8 mouse cellular contexts compared by ENCODE assay signal in genomic region chr7:119894818-119895544, GRCm38 (mm10). TPM values are rescaled to one million over a fixed set of nuclear protein-coding genes. Genes with fewer than 3 reads are reported as not detected.
DNase-seq lines count a peak whose midpoint lies in the region; ATAC-seq and TF ChIP-seq lines count a peak whose summit lies in the region.

No protein-coding gene starts in this region.

- WGBS in lung, postnatal 0 days, result under 1% methylated on average over 15 of the region's 15 CpGs
- under 1% methylated on average over 15 of the region's 15 CpGs for WGBS in embryonic facial prominence, embryonic 13.5 days
- WGBS in intestine, embryonic 15.5 days, result under 1% methylated on average over 15 of the region's 15 CpGs

- H3K9ac ChIP-seq in lung, postnatal 0 days (replicated peaks; ENCODE audit: low read depth), result peak overlapping the region; percentile 67
- H3K9ac ChIP-seq in embryonic facial prominence, embryonic 13.5 days, result peak overlapping the region; percentile 91
- H3K9ac ChIP-seq in intestine, embryonic 15.5 days, result peak overlapping the region; percentile 86

- TF ChIP-seq EP300 in lung, postnatal 0 days (IDR thresholded peaks at IDR 0.05), result no peak

- peak overlapping the region; percentile 92 for H3K4me2 ChIP-seq in lung, postnatal 0 days (replicated peaks; ENCODE audit: low read depth, low read length)
- H3K4me2 ChIP-seq in embryonic facial prominence, embryonic 13.5 days, result peak overlapping the region; percentile 81
- H3K4me2 ChIP-seq in intestine, embryonic 15.5 days (replicated peaks), result peak overlapping the region; percentile 74

- H3K36me3 ChIP-seq in lung, postnatal 0 days (ENCODE audit: insufficient read depth, low read length), result no peaks in the 10 kb centered on the region
- no peaks in the 10 kb centered on the region for H3K36me3 ChIP-seq in embryonic facial prominence, embryonic 13.5 days
- H3K36me3 ChIP-seq in intestine, embryonic 15.5 days, result no peaks in the 10 kb centered on the region

- peak overlapping the region; percentile 75 for H3K4me3 ChIP-seq in lung, postnatal 0 days (ENCODE audit: low read depth, low read length)
- peak overlapping the region; percentile 79 for H3K4me3 ChIP-seq in embryonic facial prominence, embryonic 13.5 days
- peak overlapping the region; percentile 70 for H3K4me3 ChIP-seq in intestine, embryonic 15.5 days (replicated peaks)

- peak; percentile 25 to 40 for DNase-seq in adrenal gland, adult 18-20 months (ENCODE audit: low spot score in 2 of 2)
- DNase-seq in adrenal gland, postnatal 36 days, result no peak
- peak; percentile 37 for DNase-seq in lung, postnatal 0 days (ENCODE audit: low spot score)
- no peak for DNase-seq in lung, postnatal 14 days
- peak; percentile 13 for DNase-seq in lung, postnatal 36 days
- no peak for DNase-seq in yolk sac, embryonic 10.5 days (ENCODE audit: low spot score)

- H3K27me3 ChIP-seq in lung, postnatal 0 days (replicated peaks; ENCODE audit: insufficient read depth, low read length), result no peaks in the 10 kb centered on the region
- H3K27me3 ChIP-seq in embryonic facial prominence, embryonic 13.5 days, result no peaks in the 10 kb centered on the region
- no peaks in the 10 kb centered on the region for H3K27me3 ChIP-seq in intestine, embryonic 15.5 days (replicated peaks)

- H3K4me1 ChIP-seq in lung, postnatal 0 days (ENCODE audit: insufficient read depth, low read depth, low read length), result peaks cover 4% of the 10 kb centered on the region
- H3K4me1 ChIP-seq in embryonic facial prominence, embryonic 13.5 days, result peaks cover 17% of the 10 kb centered on the region
- H3K4me1 ChIP-seq in intestine, embryonic 15.5 days (replicated peaks), result 0 out of 2 replicates have a peak, but pooled peaks cover 5% of the 10 kb centered on the region

- H3K27ac ChIP-seq in lung, postnatal 0 days (ENCODE audit: low read length), result peak overlapping the region; percentile 94
- peak overlapping the region; percentile 98 for H3K27ac ChIP-seq in embryonic facial prominence, embryonic 13.5 days
- H3K27ac ChIP-seq in intestine, embryonic 15.5 days, result peak overlapping the region; percentile 77

- no peaks in the 10 kb centered on the region for H3K9me3 ChIP-seq in lung, postnatal 0 days (ENCODE audit: low read length)
- no peaks in the 10 kb centered on the region for H3K9me3 ChIP-seq in embryonic facial prominence, embryonic 13.5 days
- H3K9me3 ChIP-seq in intestine, embryonic 15.5 days, result no peaks in the 10 kb centered on the region

- TF ChIP-seq CTCF in lung, postnatal 0 days (IDR thresholded peaks at IDR 0.05), result no peak

- ATAC-seq in lung, postnatal 0 days, result no peak; the same call in 1 of the 2 replicates
- no peak; the same call in 1 of the 2 replicates for ATAC-seq in embryonic facial prominence, embryonic 13.5 days (ENCODE audit: insufficient number of reproducible peaks, insufficient read depth, low FRiP score, low TSS enrichment, low read depth)
- peak; percentile 56 for ATAC-seq in intestine, embryonic 15.5 days

RNA-seq across cellular contexts. Expression of gene Lyrm1, which starts 0.7 kb away (rescaled TPM):
- total RNA-seq in adrenal gland, adult 18-20 months (2021), result 1 to 10 TPM; 7.4 to 8.9 TPM
- total RNA-seq in adrenal gland, postnatal 36 days (2021), result 1 to 10 TPM; 6.4 to 7.3 TPM
- 7.4 and 7.7 TPM in 2 replicates for polyA plus RNA-seq in lung, postnatal 0 days (2015; fragmentation: Nextera tagmentation; extraction: Ambion mirVana)
- polyA plus RNA-seq in embryonic facial prominence, embryonic 13.5 days (2015; fragmentation: Nextera tagmentation; extraction: Ambion mirVana), result 10.6 and 12.4 TPM in 2 replicates
- 8.1 and 9.5 TPM in 2 replicates for polyA plus RNA-seq in intestine, embryonic 15.5 days (2015; fragmentation: Nextera tagmentation; extraction: Ambion mirVana)

RNA-seq across cellular contexts. Expression of gene Dcun1d3, which starts 1.1 kb away (rescaled TPM):
- total RNA-seq in adrenal gland, adult 18-20 months (2021), result 10 to 100 TPM; 39.2 to 43.1 TPM
- total RNA-seq in adrenal gland, postnatal 36 days (2021), result 10 to 100 TPM; 27.5 to 36.6 TPM
- polyA plus RNA-seq in lung, postnatal 0 days (2015; fragmentation: Nextera tagmentation; extraction: Ambion mirVana), result 7.7 and 8.6 TPM in 2 replicates
- polyA plus RNA-seq in embryonic facial prominence, embryonic 13.5 days (2015; fragmentation: Nextera tagmentation; extraction: Ambion mirVana), result 10.6 and 13.2 TPM in 2 replicates
- polyA plus RNA-seq in intestine, embryonic 15.5 days (2015; fragmentation: Nextera tagmentation; extraction: Ambion mirVana), result 10.6 and 11.6 TPM in 2 replicates

Comparison
In these comparisons a context has a peak if more than half of its experiments do, and no peak if none do; other contexts are left out.
1. DNase-seq: peak in adrenal gland, adult 18-20 months (2 of 2), lung, postnatal 0 days (single experiment) and lung, postnatal 36 days (single experiment); none in adrenal gland, postnatal 36 days (0 of 2), lung, postnatal 14 days (single experiment) and yolk sac, embryonic 10.5 days (single experiment).
2. Peak in every context shown above with its lines, with median percentiles within 50 percentile points of each other: H3K27ac ChIP-seq, H3K4me2 ChIP-seq, H3K4me3 ChIP-seq and H3K9ac ChIP-seq.